Mouse (Mus musculus) hindbrain, embryonic 10.5 days (tissue): Measurements from ENCODE around the gene Ppp4c. TPM values are rescaled to one million over a fixed set of nuclear protein-coding genes. Genes with fewer than 3 reads are reported as not detected.

Source experiments
- DNase-seq: peaks from one replicate; pipeline ENCODE4 v3.0.0-alpha.2; 2017; ENCODE audit warnings: low spot score
- H3K27ac ChIP-seq: fragments of 300-500 bp; sonication (generic); 2 replicates; pipeline ENCODE4 v1.5.1; 2016; ENCODE audit warnings: mild to moderate bottlenecking, moderate library complexity
- H3K27me3 ChIP-seq: fragments of 300-500 bp; sonication (generic); 2 replicates; pipeline ENCODE4 v1.6.1; 2016; ENCODE audit warnings: mild to moderate bottlenecking; ENCODE audit not compliant: poor library complexity, insufficient read depth, severe bottlenecking
- H3K36me3 ChIP-seq: fragments of 300-500 bp; sonication (generic); 2 replicates; pipeline ENCODE4 v1.6.1; 2016; ENCODE audit warnings: mild to moderate bottlenecking, moderate library complexity
- H3K4me1 ChIP-seq: fragments of 300-500 bp; sonication (generic); replicated peaks from 2 replicates; pipeline ENCODE4 v1.6.1; 2016; ENCODE audit warnings: mild to moderate bottlenecking
- H3K4me3 ChIP-seq: fragments of 300-500 bp; sonication (generic); 2 replicates; pipeline ENCODE4 v1.5.1; 2016; ENCODE audit warnings: mild to moderate bottlenecking, moderate library complexity
- H3K9me3 ChIP-seq: fragments of 300-500 bp; sonication (generic); 2 replicates; pipeline ENCODE4 v1.6.1; 2016; ENCODE audit warnings: mild to moderate bottlenecking, moderate library complexity
- WGBS: fragments of 180-500 bp; shearing (Covaris S2); methylation state at CpG from one replicate; pipeline ENCODE4 v1.1.7; 2016; 5-methylcytosine and 5-hydroxymethylcytosine counted together
- polyA plus RNA-seq: library from polyadenylated mRNA; unstranded; fragments of >200 nt; fragmentation: Nextera tagmentation; extraction: Ambion mirVana; gene quantifications from 2 replicates; pipeline ENCODE4 v1.2.1, GENCODE M21; 2016

Gene Ppp4c
- polyA plus RNA-seq, 1 experiment from 2014 or later: 411 TPM

DNA sequence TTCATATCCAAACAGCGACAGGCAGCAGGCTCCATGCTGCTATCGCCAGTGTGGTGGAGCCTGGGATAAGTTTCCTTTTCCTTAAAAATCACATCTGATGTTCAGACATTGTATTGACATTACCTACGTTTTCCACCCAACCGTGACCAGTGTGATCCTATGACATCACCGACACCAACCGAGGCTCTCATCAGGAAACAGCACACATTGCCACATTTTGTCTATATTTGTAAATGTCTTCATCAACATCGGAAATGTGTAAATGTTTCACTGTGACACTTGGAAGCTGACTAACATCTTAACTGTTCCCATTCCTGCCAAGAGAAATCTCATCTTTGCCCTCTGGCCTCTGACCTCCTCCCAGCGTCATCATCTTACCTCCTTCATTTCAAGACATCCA lies 56.2 kb downstream of the Ppp4c start:
- Histone ChIP-seq H3K4me3 (no peak overlapping the region), H3K27me3 (no peaks in the 10 kb centered on the region), H3K27ac (no peak overlapping the region), H3K9me3 (no peaks in the 10 kb centered on the region), H3K36me3 (no peaks in the 10 kb centered on the region), H3K4me1 (peaks cover 7% of the 10 kb centered on the region; the same call in 1 of the 2 replicates)
- WGBS: 74% methylated on average over 8 of the region's 8 CpGs
- no peak for DNase-seq

Other genes with a start within 250 kb of the Ppp4c start
- 185 and 213 TPM in 2 replicates for gene Eif3c, start 226.1 kb downstream of the Ppp4c start, polyA plus RNA-seq
- gene Apobr, start 207.6 kb downstream of the Ppp4c start, polyA plus RNA-seq: 0.47 TPM in 2 replicates
- gene Cln3, start 206.7 kb downstream of the Ppp4c start, polyA plus RNA-seq: 27.3 and 29.9 TPM in 2 replicates
- gene Il27, start 197.6 kb downstream of the Ppp4c start, polyA plus RNA-seq: not detected in 2 replicates
- gene Nupr1, start 161.6 kb downstream of the Ppp4c start, polyA plus RNA-seq: 1.4 and 2.7 TPM in 2 replicates
- gene Sgf29, start 143.2 kb downstream of the Ppp4c start, polyA plus RNA-seq: 57.6 and 62.7 TPM in 2 replicates
- 0.19 and 0.30 TPM in 2 replicates for gene Sult1a1, start 116.1 kb downstream of the Ppp4c start, polyA plus RNA-seq
- gene Bola2, start 97.1 kb downstream of the Ppp4c start, polyA plus RNA-seq: 208 and 212 TPM in 2 replicates
- gene Slx1b, start 96.7 kb downstream of the Ppp4c start, polyA plus RNA-seq: 15.3 and 16.6 TPM in 2 replicates
- gene Coro1a, start 84.7 kb downstream of the Ppp4c start, polyA plus RNA-seq: 49.2 and 59.5 TPM in 2 replicates
- gene Mapk3, start 32.9 kb downstream of the Ppp4c start, polyA plus RNA-seq: 62.5 and 63.8 TPM in 2 replicates
- gene Gdpd3, start 26.2 kb downstream of the Ppp4c start, polyA plus RNA-seq: 0.55 and 1.3 TPM in 2 replicates
- gene Ypel3, start 15.5 kb downstream of the Ppp4c start, polyA plus RNA-seq: 51.3 and 89.7 TPM in 2 replicates
- 0.22 and 0.47 TPM in 2 replicates for gene Tbx6, start 11.0 kb downstream of the Ppp4c start, polyA plus RNA-seq
- 4.7 and 12.7 TPM in 2 replicates for gene Fam57b, start 5.2 kb upstream of the Ppp4c start, polyA plus RNA-seq
- not detected in 2 replicates for gene 4930451I11Rik, start 39.1 kb upstream of the Ppp4c start, polyA plus RNA-seq
- gene Doc2a, start 54.9 kb upstream of the Ppp4c start, polyA plus RNA-seq: 4.9 and 5.5 TPM in 2 replicates
- gene Hirip3, start 69.5 kb upstream of the Ppp4c start, polyA plus RNA-seq: 38.7 and 48.1 TPM in 2 replicates
- 102 and 105 TPM in 2 replicates for gene Ino80e, start 69.9 kb upstream of the Ppp4c start, polyA plus RNA-seq
- 56.2 and 56.4 TPM in 2 replicates for gene Taok2, start 92.2 kb upstream of the Ppp4c start, polyA plus RNA-seq
- gene Tmem219, start 130.4 kb upstream of the Ppp4c start, polyA plus RNA-seq: 31.6 and 37.9 TPM in 2 replicates
- gene Kctd13, start 136.4 kb upstream of the Ppp4c start, polyA plus RNA-seq: 23.9 and 35.5 TPM in 2 replicates
- 0.41 and 1.2 TPM in 2 replicates for gene Asphd1, start 157.1 kb upstream of the Ppp4c start, polyA plus RNA-seq
- gene Sez6l2, start 158.1 kb upstream of the Ppp4c start, polyA plus RNA-seq: 2.3 and 7.6 TPM in 2 replicates
- 92.5 and 103 TPM in 2 replicates for gene Cdipt, start 183.4 kb upstream of the Ppp4c start, polyA plus RNA-seq
- 0.63 and 1.0 TPM in 2 replicates for gene Cdiptos, start 183.6 kb upstream of the Ppp4c start, polyA plus RNA-seq
- gene Mvp, start 222.1 kb upstream of the Ppp4c start, polyA plus RNA-seq: 5.0 and 6.1 TPM in 2 replicates
- gene Pagr1b, start 224.0 kb upstream of the Ppp4c start, polyA plus RNA-seq: 0.25 and 0.55 TPM in 2 replicates
- 84.3 and 130 TPM in 2 replicates for gene Pagr1a, start 224.9 kb upstream of the Ppp4c start, polyA plus RNA-seq
- gene Gm42742, start 228.6 kb upstream of the Ppp4c start, polyA plus RNA-seq: 17.6 and 75.1 TPM in 2 replicates
- 3.3 and 4.4 TPM in 2 replicates for gene Prrt2, start 228.7 kb upstream of the Ppp4c start, polyA plus RNA-seq
- 66.7 and 83.1 TPM in 2 replicates for gene Maz, start 234.5 kb upstream of the Ppp4c start, polyA plus RNA-seq
- gene Kif22, start 250.0 kb upstream of the Ppp4c start, polyA plus RNA-seq: 161 and 193 TPM in 2 replicates